Mouse (Mus musculus) spleen, postnatal 36 days (tissue): ENCODE results near the gene Olfr46.
"Not testable (repeated sequence)": the region's sequence is repeated elsewhere in the genome, so short reads cannot be mapped to it uniquely, and the experiment has no call there.

ENCODE experiments used
- DNase-seq, 2 experiments: peaks; one replicate each; pipeline ENCODE4 v3.0.0; 2022; ENCODE audit warnings: low spot score in 2 of 2, mixed read lengths in 1 of 2

Olfr46 gene

DNA sequence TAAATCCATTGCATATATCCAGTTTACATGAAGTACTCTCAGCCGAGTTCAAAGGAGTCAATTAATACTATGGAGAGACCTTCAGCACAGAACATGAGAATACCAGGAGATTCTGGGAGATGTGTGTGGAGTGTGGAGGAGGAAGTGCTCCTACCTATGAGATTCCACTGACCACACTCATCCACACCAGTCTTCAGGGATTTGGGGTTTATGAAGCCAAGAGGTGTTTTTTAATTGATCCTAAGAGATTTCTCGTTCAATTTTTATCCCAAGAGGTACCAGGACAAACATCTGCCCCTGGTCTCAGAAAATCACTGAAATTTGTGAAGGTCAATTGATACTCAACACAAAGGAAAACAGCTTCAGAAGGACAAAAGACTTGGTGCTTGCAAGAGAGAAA is at the start of gene Olfr46:
Gene Olfr46, plus strand, starts transcription at position 301 of the 400 bp plus-strand sequence.
- not testable (repeated sequence) for DNase-seq

DNA sequence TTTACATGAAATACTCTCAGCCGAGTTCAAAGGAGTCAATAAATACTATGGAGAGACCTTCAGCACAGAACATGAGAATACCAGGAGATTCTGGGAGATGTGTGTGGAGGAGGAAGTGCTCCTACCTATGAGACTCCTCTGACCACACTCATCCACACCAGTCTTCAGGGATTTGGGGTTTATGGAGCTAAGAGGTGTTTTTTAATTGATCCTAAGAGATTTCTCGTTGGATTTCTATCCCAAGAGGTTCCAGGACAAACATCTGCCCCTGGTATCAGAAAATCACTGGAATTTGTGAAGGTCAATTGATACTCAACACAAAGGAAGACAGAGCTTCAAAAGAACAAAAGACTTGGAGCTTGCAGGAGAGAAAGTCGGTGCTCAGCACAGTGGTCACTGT is 33.5 kb upstream of the Olfr46 start, which contains the start of gene Olfr538:
Gene Olfr538, plus strand, starts transcription at position 301 of the 400 bp plus-strand sequence.
- no peak for DNase-seq

GRCm38 (mm10) chr7:140628670-140629069 is 27.6 kb downstream of the Olfr46 start, which contains the start of gene Olfr61:
Olfr61 (plus strand) TSS chr7:140628970.
- not testable (repeated sequence) for DNase-seq

DNA sequence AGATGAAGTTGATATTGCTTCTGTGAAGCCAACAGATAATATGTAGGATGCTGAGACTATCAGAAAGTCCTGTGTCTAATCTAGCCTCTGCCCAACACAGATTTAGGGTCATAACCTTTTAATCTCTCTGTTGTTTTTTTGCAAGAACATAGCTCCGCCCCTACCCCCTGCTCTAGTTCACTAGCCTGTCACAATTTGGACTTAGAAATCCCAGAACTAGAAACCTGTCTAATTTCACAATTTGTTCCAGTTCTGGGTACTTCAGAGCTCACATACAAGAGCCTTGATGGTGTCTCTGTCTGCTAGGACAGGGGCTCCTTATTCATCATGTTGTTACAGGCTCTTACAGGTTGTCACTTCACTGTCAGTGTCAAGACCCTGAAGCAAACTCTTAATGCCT is 29.5 kb downstream of the Olfr46 start:
- DNase-seq = no peak

DNA sequence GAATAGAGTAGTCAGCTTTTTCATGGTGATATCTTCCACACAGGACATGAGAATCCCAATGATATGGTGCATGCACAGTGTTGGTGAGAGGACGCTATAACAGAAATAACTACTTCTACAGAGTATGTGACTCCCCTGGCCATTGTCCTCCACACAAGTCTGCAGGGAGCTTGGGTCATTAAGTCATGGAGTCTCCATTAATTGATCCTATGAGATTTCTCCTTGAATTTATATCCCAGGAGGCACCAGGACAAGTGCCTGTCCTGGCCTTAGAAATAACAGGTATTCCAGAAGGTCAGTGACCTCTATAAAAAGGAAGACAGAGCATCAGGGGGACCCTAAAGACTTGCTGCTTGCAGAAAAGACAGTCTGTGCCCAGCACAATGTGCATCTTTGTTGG is 45.1 kb downstream of the Olfr46 start, which contains the start of gene Olfr53:
Gene Olfr53, plus strand, starts transcription at position 301 of the 400 bp plus-strand sequence.
- DNase-seq = no peak

- no peak for DNase-seq
Measured at GRCm38 (mm10) chr7:140659630-140660029, 58.6 kb downstream of the Olfr46 start, which contains the start of gene Olfr539. Olfr539 (plus strand) TSS chr7:140659930.
